Mouse (Mus musculus) megakaryocyte progenitor cell, adult 5-6 weeks (primary cell): ENCODE results near the gene Znrf2. TPM values are rescaled to one million over a fixed set of nuclear protein-coding genes. Genes with fewer than 3 reads are reported as not detected.
A peak's percentile ranks its signal among the peaks of the same experiment; 100 is the strongest.

Experiments
- ATAC-seq: replicated peaks from 2 replicates; pipeline ENCODE4 v1.8.0; 2016; ENCODE audit warnings: mild to moderate bottlenecking, moderate TSS enrichment, inconsistent platforms; ENCODE audit not compliant: poor library complexity
- total RNA-seq, 2 experiments: library from RNA; stranded (forward) in 1 of 2; stranded (reverse) in 1 of 2; fragments of 157-497, 149-512 nt in 1 of 2; fragments of 200-1000 nt in 1 of 2; gene quantifications; 2 replicates each; pipeline versions ENCODE4 v1.2.3 to v1.2.4; 2015 to 2017

The Znrf2 gene
- total RNA-seq, 2 experiments from 2014 or later = 61.4 to 71.1 TPM

DNA sequence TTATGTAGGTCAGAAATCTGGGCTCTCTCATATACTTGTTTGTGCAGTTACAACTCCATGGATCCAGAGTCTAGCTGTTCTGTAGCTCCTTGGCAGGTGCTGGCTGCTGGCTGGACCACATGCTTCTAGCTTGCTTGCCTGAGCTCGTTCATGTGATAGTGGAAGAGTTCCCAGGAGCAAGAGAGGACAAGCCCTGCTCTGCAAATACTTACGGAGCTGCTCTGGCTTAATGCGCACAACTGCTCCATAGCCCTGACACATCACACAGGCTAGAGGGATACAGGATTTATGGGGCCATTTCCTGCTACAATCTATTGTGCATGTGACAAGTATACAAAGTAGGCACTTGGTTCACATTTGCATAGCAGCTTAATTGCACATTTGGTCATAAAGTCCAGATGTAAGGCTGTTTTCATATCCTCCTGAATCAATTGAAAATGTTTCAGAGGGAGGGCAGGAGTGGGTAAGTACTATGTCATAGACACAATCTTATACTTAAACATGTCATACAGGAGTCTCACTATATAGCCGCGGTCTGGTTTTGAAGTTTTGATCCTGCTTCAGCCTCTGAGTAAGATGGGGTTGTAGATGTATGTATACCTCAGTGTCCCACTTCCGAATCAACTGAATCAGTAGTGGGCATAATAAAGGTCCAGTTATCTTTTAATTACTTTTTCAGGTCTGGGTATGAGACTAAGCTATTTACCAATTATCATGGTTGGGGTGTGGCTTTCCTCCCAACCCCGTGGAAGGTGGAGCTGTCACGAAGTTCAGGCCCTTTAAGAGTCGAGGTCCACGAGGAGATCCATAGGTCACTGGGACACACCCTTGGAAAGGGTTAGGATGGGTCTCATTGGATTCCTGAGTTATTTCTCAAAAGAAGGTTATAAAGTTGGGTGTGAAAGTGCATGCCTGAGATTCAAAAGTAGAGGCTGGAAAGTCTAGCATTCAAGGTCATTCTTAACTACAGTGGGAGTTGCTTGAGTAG is 89.6 kb downstream of the Znrf2 start:
- no peak for ATAC-seq

DNA sequence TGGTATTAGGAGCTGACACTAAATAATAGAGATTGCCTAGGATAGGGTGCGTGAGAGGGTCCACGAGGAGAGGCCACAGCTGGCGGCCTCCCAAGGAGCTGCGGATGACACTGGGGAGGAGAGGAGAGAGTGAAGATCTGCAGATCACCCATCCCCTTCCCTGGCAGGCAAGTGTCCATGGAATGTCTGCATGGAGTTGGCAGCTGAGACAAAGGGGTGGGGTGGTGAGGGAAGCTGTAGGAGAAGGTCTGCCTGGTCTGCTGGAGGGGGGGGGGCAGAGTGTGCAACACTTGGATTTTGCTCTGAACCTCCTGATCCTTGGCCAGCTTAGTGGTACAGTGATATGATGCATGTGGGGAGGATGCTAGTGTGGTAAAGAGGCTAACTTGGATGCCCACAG is 98.3 kb downstream of the Znrf2 start:
- ATAC-seq = no peak

DNA sequence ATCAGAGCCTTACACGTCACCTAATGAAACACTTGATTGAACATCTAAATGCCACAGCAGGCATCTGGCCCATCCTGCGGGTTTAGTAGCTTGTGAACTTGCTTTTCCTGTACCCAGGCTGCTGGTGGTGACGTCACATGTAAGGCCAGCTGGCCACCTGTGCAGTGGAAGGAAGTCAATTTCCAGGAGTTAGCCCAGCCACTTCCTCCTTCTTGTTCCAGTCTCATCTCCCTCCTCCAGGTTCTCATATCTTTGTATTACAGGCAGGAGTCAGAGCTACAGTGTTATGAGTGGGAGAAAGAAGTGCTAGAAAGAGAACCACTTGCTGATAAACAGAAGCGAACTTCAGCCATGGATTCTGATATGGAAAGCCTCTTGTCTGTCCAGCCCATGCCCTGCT is 99.4 kb downstream of the Znrf2 start:
- peak; percentile 62 for ATAC-seq

DNA sequence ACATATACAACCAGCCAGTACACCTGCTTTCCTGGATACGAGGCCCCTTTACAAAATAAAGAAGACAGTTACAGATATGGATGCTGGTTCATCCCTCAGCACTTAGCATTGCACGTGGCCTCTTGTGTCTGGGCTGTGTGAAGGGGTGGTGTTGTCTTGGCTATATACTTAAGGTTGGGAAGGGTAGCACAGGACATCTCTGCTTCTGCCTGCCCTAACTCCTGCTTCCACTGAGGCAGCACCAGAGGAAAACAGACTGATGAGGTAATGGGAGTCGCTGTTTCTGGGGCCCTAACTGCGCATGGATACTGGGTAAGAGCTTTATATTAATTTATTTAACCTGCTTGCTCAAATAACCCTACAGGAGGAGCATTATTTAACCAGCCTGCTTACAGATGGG is 100.2 kb downstream of the Znrf2 start:
- ATAC-seq = no peak

DNA sequence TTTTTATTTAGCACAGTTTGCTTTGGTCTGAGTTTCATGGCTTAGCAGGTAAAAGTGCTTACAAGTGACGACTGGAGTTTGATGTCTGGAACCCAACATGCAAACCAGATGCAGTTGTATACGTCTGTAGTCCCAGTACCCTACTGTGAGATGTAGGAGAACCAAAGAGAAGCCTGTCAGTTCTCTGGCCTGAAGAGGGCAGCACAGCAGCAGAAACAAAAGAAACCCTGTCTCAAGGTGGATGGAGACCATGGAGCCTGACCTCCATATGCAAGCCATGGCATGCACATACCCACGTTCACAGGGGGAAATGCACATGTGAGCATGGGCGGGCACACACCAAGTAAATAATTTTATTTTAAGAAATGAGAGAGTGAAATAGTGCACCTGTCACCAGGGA is 100.8 kb downstream of the Znrf2 start:
- peak; percentile 94 for ATAC-seq

DNA sequence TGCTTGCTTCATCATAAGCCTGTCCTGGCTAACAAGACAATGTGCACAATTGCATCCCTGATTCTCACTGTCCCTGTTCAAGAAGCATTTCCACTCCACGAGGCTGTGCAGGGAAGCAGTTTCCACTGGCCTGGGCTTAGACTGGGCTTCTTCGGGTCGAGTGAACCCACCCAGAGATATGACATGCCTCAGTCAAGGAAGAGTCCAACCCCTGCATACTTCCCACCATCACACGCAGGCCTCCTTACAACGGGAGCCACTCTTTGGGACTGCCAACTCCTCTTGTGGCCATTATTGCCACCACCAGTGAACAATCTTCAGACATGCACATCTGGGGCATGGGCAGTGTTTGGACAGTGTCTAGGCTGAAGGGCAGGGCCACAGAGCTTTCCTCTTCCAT is 101.8 kb downstream of the Znrf2 start:
- no peak for ATAC-seq

DNA sequence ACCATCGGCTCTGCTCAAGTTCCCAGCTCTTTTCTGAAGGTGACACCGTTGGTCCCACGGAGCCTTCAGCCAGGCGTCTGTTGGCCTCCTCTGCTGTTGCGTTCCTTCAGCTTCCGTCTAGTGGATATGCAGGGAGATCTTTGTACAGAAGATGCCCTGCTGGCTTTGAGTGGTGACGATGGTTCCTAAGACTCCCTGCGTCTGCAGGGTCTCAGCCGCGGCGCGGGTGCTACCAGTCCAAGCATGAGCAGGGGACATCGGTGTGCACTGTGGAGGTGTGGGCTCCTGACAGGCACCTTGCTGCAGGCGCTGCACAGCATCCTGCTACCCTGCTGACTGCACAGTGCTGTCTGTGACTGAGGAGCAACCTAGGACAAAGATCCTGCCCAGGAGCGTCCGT is 107.8 kb downstream of the Znrf2 start:
- no peak for ATAC-seq

DNA sequence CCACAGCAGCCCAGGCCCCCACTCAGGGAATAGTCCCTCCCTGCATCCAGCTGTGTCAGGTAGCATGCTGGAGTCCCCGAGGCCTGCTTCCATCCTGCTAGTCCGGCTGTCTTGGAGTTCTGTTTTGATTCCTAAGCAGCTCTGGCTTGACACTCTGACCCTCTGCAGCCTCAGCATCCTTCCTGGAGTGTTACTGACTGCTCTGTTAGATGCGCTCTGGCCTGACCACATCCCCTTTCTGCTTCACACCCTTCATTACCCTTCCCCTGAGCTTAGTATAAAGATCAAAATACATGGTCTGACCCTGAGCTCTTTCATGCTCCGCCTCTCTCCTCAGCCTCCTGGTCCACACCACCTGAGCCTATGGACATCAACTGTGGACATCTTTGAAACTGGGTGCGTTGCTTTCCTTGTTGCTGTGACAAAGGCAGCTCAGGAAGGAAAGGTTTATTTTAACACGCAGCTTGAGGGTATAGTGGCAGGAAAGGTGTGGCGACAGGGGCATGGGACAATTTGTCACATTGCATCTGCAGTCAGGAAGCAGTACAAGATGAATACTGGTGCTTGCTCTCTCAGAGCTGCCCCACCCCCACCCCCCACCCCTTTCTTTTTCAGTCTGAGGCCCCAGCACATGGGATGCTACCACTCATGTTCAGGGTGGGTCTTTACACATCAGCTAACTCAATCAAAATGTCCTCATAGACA is 109.2 kb downstream of the Znrf2 start:
- ATAC-seq = peak; percentile 83

DNA sequence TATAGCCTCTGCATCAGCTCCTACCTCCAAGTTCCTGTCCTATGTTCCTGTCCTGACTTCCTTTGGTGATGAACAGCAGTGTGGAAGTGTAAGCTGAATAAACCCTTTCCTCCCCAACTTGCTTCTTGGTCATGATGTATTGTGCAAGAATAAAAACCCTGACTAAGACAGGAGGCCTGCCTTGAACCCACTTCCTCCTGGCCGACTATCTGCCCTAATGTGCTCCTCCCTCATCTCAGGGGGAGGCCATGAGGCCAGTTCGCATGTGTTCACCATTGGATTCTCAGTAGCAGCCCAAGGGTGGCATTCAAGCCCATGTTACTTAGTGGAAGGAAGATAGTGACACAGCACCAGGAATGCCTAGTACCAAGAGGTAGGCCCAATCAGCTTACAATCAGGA is 110.2 kb downstream of the Znrf2 start:
- ATAC-seq = 0 out of 2 replicates have a peak, but pooled peaks have one; percentile 42

DNA sequence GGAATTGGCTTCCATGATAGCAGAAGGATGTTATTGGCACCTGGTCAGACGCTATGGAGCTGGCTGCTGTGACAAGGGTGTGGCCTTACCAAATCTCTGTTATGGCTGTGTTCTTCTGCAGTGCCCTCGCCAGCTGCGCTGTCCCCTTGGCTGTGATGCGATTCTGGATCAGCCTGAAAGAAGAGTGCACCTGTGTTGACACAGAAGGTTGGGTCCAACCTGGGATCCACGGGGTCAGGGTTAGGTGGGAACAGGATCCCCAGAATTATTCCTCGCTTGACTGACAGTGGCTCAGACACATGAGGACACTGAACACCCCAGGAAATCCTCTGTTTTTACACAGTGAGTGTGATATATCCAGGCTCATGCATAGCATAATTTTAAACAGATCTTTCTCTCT is 111.2 kb downstream of the Znrf2 start:
- no peak for ATAC-seq

DNA sequence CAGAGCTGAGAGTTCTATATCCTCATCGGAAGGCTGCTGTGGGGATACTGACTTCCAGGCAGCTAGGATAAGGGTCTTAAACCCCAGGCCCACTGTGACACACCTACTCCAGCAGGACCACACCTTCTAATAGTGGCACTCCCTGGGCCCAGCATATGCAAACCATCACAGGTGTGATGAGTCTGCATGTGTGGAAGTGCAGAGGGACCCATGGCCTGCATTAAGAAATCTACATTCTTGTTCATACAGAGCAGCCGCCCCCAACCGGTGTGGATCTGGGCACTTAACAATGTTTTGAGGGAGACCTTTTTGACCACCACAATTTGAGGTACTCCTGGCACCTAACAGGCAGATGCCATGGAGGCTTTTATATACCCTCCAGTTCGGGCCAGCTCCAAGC is 114.9 kb downstream of the Znrf2 start:
- ATAC-seq = no peak

DNA sequence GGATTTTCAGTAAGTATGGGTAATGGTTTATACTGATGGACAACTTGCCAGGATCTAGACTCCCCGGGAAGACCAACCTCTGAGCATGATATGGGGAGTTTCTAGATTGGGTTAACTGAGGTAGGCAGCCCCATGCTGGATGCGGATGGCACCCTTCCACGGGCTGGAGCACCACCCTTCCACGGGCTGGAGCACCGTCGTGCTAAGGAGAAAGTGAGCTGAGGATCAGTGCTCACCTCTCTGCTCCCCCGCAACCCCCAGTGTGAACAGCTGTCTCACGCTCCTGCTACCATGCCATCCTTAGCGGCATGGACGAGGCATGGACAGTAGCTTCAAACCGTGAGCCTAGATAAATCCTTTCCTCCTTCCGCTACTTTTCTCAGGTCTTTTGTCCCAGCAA is 115.8 kb downstream of the Znrf2 start:
- no peak for ATAC-seq

DNA sequence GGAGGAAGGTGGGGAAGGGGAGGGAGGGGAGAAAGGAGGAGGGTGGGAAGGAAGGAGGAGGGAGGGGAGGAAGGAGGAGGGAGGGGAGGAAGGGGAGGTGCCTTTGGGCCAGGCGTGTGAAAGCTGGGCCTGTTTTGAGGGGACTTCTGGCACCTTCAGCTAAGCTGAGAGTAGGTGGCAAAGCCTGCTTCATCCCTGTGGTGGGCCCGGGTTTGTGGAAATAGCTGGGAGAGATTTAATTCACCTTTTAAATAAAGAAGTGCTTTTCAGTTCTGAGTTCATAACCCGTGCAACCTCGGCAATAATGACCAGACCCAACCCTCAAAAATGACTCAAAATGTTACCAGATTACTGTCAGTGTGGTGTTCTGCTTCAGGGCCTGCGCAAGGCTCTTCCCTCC is 116.5 kb downstream of the Znrf2 start:
- ATAC-seq = no peak

DNA sequence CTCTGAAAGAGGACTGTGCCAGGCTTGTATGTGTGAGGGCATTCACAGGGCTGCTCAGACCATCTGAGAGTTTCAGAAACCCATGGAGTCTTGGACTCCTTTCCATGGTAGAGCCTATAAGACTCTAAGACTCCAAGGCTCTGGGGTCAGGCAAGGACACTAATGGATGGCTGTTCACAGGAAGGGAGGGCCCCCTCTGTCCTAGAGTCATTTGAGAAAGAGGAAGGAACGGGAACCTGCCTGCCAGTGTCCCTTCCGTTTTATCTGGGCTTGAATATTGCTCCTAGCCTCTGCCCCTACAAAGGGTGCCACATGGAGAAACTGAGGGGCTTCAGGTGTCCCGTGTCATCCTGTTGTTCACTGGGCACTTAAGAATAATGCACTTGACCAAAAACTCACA is 117.2 kb downstream of the Znrf2 start:
- peak; percentile 76 for ATAC-seq

DNA sequence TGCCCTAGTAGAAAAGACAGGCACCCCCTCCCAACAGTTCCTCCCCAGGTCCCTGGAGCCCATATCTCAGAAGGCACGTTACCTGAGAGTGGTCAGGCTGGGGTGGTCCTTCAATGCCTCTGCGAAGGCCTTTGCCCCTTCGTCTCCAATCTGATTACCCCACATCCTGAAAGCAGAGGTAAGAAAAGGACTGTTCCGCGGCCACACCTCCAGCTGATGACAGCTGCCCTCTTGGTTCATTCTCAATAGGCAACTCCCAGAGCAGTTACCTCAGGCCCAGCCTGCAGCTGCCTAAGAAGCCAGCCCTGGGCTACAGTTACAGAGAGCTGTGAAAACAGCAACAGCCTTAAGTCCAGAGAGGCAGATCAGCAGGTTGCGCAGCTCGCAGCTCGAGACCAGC is 117.6 kb downstream of the Znrf2 start:
- ATAC-seq = peak; percentile 68

DNA sequence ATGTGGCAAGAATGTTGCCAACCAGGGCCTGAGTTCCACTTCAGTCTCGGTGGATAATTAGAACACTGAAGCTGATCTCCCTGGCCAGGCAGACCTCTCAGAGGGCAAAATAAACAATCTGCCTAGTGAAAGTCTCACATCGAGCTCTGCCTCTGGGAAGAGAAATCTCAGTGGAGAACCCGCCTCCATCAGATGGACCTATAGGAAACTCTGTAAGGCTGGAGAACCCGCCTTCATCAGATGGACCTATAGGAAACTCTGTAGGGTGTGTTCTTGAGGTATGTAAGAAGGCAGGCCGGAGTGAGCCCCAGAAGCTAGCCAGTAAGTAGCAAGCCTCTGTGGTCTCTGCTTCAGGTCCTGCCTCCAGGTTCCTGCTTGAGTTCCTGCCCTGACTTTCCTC is 118.2 kb downstream of the Znrf2 start:
- no peak for ATAC-seq

DNA sequence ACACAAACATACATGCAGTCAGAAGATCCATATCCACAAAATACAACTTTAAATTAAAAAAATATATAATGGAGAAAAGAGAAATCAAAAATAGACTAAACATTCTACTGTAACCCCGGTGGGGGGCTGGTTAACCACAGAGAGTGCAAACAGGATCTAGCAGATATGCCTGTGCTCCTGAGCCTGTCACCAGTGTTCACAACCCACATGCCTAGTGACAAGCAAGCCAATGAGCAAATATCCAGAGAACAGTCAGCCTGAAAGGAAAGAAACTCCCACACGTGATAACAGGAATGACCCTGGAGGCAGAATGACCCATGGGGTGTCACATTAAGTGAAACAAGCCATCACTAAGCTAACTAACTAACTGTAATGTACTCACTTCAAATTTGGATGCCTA is 119.8 kb downstream of the Znrf2 start:
- no peak; the same call in 1 of the 2 replicates for ATAC-seq

DNA sequence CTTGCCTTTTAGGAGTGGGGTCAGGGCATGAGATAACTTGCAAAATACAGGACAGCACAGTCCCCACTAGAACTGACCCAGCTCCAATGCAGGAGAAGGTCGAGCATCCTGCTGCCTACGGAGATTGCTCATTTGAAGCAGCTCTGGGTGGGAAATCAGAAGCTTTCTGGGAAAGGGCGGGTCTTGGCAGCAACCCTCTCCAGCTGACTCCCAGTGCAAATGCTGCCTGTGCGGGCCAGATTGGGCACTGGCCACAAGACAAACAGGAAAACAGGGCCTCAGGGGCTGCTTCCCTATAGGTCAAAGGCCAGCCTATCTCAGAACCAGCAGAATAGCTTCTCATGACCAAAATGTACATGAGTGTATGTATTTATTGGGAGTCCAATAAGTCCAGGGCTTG is 122.9 kb downstream of the Znrf2 start:
- ATAC-seq = peak; percentile 47

DNA sequence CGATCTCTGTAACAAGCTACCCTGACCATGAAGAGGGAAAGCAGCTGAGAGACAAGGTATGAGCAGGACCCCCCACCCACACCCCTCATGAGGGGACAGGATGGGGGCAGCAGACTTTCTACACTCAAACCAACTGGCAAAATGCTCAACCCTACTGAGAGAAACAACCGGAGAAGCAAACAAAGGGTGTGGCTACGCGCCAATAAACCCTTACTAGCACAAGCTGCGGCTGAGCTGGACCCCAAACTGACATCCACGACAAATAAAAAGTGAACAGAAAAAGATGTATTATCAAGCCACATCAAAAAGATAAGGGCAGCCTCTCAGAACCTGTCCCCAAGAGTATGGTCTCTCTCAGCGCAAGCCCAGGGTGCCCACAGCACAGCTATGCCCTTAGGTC is 123.4 kb downstream of the Znrf2 start:
- ATAC-seq = no peak

DNA sequence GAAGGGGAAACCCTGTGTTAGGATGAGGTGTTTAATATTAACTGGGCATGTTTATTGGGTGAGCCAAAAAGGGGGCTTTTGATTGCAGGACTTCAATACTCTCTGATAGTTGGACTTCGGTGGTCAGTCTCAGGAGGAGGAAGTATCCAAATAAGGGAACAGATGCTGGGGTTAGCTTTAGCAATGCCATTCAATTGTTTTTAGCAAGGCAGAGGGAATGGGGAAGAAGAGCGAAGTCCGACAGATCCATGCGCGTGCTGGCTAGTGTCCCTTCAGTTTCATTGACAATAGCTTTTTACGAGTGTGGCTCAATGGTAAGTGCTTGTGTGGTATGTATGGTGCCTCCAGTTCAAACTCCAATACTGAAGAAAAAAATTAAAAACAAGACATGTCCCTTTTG is 124.4 kb downstream of the Znrf2 start:
- ATAC-seq = peak; percentile 41; the same call in 1 of the 2 replicates
